Mouse (Mus musculus) erythroblast, embryonic 14.5 days (primary cell): ENCODE measurements around the gene Tyms. TPM values are rescaled to one million over a fixed set of nuclear protein-coding genes. Genes with fewer than 3 reads are reported as not detected.

Experiments
- H3K27me3 ChIP-seq: 2 replicates; pipeline ENCODE4 v1.6.1; 2012; ENCODE audit warnings: inconsistent platforms; ENCODE audit not compliant: control insufficient read depth
- H3K36me3 ChIP-seq: 2 replicates; pipeline ENCODE4 v1.6.1; 2012; ENCODE audit warnings: mild to moderate bottlenecking, inconsistent platforms; ENCODE audit not compliant: control insufficient read depth
- H3K4me1 ChIP-seq: 2 replicates; pipeline ENCODE4 v1.6.1; 2012; ENCODE audit warnings: inconsistent platforms; ENCODE audit not compliant: control insufficient read depth
- H3K4me3 ChIP-seq: replicated peaks from 2 replicates; pipeline ENCODE3; 2012; ENCODE audit warnings: moderate library complexity, mild to moderate bottlenecking, inconsistent platforms
- H3K9me3 ChIP-seq: 2 replicates; pipeline ENCODE4 v1.6.1; 2012; ENCODE audit warnings: low read length, inconsistent platforms, mixed read lengths; ENCODE audit not compliant: control insufficient read depth
- GATA1 ChIP-seq: IDR thresholded peaks from 2 replicates; pipeline ENCODE4 v1.6.1; 2012; ENCODE audit warnings: low read length, inconsistent platforms, mixed read lengths
- TAL1 ChIP-seq: IDR thresholded peaks from 3 replicates; pipeline ENCODE4 v1.6.1; 2012; ENCODE audit warnings: low read length, inconsistent platforms, mixed read lengths
- polyA plus RNA-seq: library from polyadenylated mRNA; stranded (reverse); fragments of >175 nt; gene quantifications from 2 replicates; pipeline ENCODE4 v1.2.3, GENCODE M21; 2012

Tyms gene
- polyA plus RNA-seq, 1 experiment, result 9.5 TPM

- TF ChIP-seq GATA1 (no peak), TAL1 (no peak)
- Histone ChIP-seq H3K4me3 (no peak overlapping the region), H3K9me3 (no peaks in the 10 kb centered on the region; the same call in 1 of the 2 replicates), H3K36me3 (peaks cover 7% of the 10 kb centered on the region), H3K27me3 (peaks cover 81% of the 10 kb centered on the region), H3K4me1 (peaks cover 8% of the 10 kb centered on the region)
These were observed 39.2 kb upstream of the Tyms start for GRCm38 (mm10) chr5:30112533-30113068.

- Histone ChIP-seq H3K4me3 (no peak overlapping the region), H3K36me3 (peaks cover 2% of the 10 kb centered on the region), H3K27me3 (peaks cover 90% of the 10 kb centered on the region), H3K4me1 (peaks cover 8% of the 10 kb centered on the region), H3K9me3 (no peaks in the 10 kb centered on the region; the same call in 1 of the 2 replicates)
- TF ChIP-seq TAL1, result no peak
- no peak for TF ChIP-seq GATA1
These were observed 38.4 kb upstream of the Tyms start for GRCm38 (mm10) chr5:30111771-30112170.

GRCm38 (mm10) chr5:30111126-30111525 is 37.7 kb upstream of the Tyms start:
- no peak overlapping the region for H3K4me3 ChIP-seq
- H3K27me3 ChIP-seq, result peaks cover 95% of the 10 kb centered on the region
- H3K9me3 ChIP-seq, result no peaks in the 10 kb centered on the region; the same call in 1 of the 2 replicates
- TF ChIP-seq GATA1, result no peak
- no peaks in the 10 kb centered on the region for H3K36me3 ChIP-seq
- peaks cover 8% of the 10 kb centered on the region for H3K4me1 ChIP-seq

- Histone ChIP-seq H3K4me3 (no peak overlapping the region), H3K9me3 (no peaks in the 10 kb centered on the region; the same call in 1 of the 2 replicates), H3K4me1 (peaks cover 8% of the 10 kb centered on the region), H3K27me3 (peaks cover 95% of the 10 kb centered on the region), H3K36me3 (no peaks in the 10 kb centered on the region)
- TF ChIP-seq TAL1, result no peak
- no peak for TF ChIP-seq GATA1
These were observed 37.1 kb upstream of the Tyms start for GRCm38 (mm10) chr5:30110371-30111060.

GRCm38 (mm10) chr5:30109899-30110298 is 36.5 kb upstream of the Tyms start:
- Histone ChIP-seq H3K9me3 (no peaks in the 10 kb centered on the region; the same call in 1 of the 2 replicates), H3K4me3 (no peak overlapping the region), H3K36me3 (no peaks in the 10 kb centered on the region), H3K27me3 (peaks cover 97% of the 10 kb centered on the region), H3K4me1 (peaks cover 8% of the 10 kb centered on the region)
- TF ChIP-seq TAL1 (no peak), GATA1 (no peak)

GRCm38 (mm10) chr5:30108233-30108632 is 34.8 kb upstream of the Tyms start:
- no peak overlapping the region for H3K4me3 ChIP-seq
- TF ChIP-seq TAL1 (no peak), GATA1 (no peak)
- no peaks in the 10 kb centered on the region for H3K36me3 ChIP-seq
- no peaks in the 10 kb centered on the region for H3K4me1 ChIP-seq
- H3K9me3 ChIP-seq, result no peaks in the 10 kb centered on the region; the same call in 1 of the 2 replicates
- peaks cover 97% of the 10 kb centered on the region for H3K27me3 ChIP-seq

- H3K27me3 ChIP-seq, result peaks cover 97% of the 10 kb centered on the region
- H3K36me3 ChIP-seq, result no peaks in the 10 kb centered on the region
- no peak overlapping the region for H3K4me3 ChIP-seq
- no peaks in the 10 kb centered on the region for H3K4me1 ChIP-seq
- H3K9me3 ChIP-seq, result peaks cover 3% of the 10 kb centered on the region
- TF ChIP-seq TAL1, result no peak
- no peak for TF ChIP-seq GATA1
These were observed 34.2 kb upstream of the Tyms start for GRCm38 (mm10) chr5:30107611-30108041.

GRCm38 (mm10) chr5:30107186-30107585 is 33.8 kb upstream of the Tyms start:
- H3K36me3 ChIP-seq, result no peaks in the 10 kb centered on the region
- peaks cover 8% of the 10 kb centered on the region for H3K9me3 ChIP-seq
- H3K27me3 ChIP-seq, result peaks cover 97% of the 10 kb centered on the region
- H3K4me1 ChIP-seq, result no peaks in the 10 kb centered on the region
- TF ChIP-seq TAL1, result no peak
- H3K4me3 ChIP-seq, result no peak overlapping the region

GRCm38 (mm10) chr5:30106756-30107155 is 33.3 kb upstream of the Tyms start:
- H3K4me3 ChIP-seq, result no peak overlapping the region
- H3K4me1 ChIP-seq, result no peaks in the 10 kb centered on the region
- no peaks in the 10 kb centered on the region for H3K36me3 ChIP-seq
- TF ChIP-seq GATA1, result no peak
- no peak for TF ChIP-seq TAL1
- peaks cover 96% of the 10 kb centered on the region for H3K27me3 ChIP-seq
- H3K9me3 ChIP-seq, result peaks cover 12% of the 10 kb centered on the region
